Mouse (Mus musculus) erythroblast, embryonic 14.5 days (primary cell): ENCODE results near the gene Bmyc.

Source experiments
- GATA1 ChIP-seq: IDR thresholded peaks from 2 replicates; pipeline ENCODE4 v1.6.1; 2012; ENCODE audit warnings: low read length, inconsistent platforms, mixed read lengths
- TAL1 ChIP-seq: IDR thresholded peaks from 3 replicates; pipeline ENCODE4 v1.6.1; 2012; ENCODE audit warnings: low read length, inconsistent platforms, mixed read lengths

DNA sequence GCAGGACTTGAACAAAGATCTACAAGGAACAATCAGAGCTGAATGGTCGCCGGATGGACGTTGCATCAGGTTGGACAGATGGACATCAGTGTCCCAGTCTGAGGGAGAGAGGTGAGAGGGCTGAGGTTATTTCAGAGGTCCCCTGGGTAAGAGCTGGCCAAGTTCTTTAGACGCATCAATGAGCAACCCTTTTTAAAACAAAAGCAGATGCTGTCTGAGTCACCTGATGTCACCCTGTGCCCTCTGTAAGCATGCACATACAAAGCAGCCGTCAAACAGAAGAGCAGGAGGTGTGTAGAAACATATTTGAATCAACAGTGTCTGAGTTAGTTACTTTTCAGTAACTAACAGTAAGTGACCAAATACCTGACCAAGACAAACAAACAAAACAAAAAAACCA lies 42.4 kb upstream of the Bmyc start:
- TF ChIP-seq GATA1 (no peak), TAL1 (no peak)
